Mouse (Mus musculus) embryonic facial prominence, embryonic 14.5 days (tissue): ENCODE data around the gene Faxc. TPM values are rescaled to one million over a fixed set of nuclear protein-coding genes. Genes with fewer than 3 reads are reported as not detected.

Experiments
- ATAC-seq: fragments of 200-750 bp; cut with Nextera tagmentation; 2 replicates; pipeline ENCODE4 v1.8.0; 2017; ENCODE audit warnings: low read depth, moderate number of reproducible peaks, moderate TSS enrichment
- DNase-seq: peaks from one replicate; pipeline ENCODE4 v3.0.0-alpha.2; 2015; ENCODE audit warnings: low spot score
- H3K27ac ChIP-seq: fragments of 300-500 bp; sonication (generic); replicated peaks from 2 replicates; pipeline ENCODE4 v1.5.1; 2014; ENCODE audit warnings: low read depth, mild to moderate bottlenecking, low read length, moderate library complexity
- H3K27me3 ChIP-seq: fragments of 300-500 bp; sonication (generic); replicated peaks from 2 replicates; pipeline ENCODE4 v1.6.1; 2014; ENCODE audit warnings: low read length; ENCODE audit not compliant: control insufficient read depth, insufficient read depth
- H3K36me3 ChIP-seq: fragments of 300-500 bp; sonication (generic); 2 replicates; pipeline ENCODE4 v1.6.1; 2014; ENCODE audit warnings: low read length, mixed read lengths; ENCODE audit not compliant: control insufficient read depth, insufficient read depth
- H3K4me1 ChIP-seq: fragments of 300-500 bp; sonication (generic); 2 replicates; pipeline ENCODE4 v1.6.1; 2014; ENCODE audit warnings: antibody characterized with exemption, low read length; ENCODE audit not compliant: control insufficient read depth, insufficient read depth
- H3K4me2 ChIP-seq: fragments of 300-500 bp; sonication (generic); 2 replicates; pipeline ENCODE4 v1.6.1; 2014; ENCODE audit warnings: low read depth, mild to moderate bottlenecking, low read length, moderate library complexity, mixed read lengths
- H3K4me3 ChIP-seq: fragments of 300-500 bp; sonication (generic); 2 replicates; pipeline ENCODE4 v1.5.1; 2014; ENCODE audit warnings: low read depth, mild to moderate bottlenecking, low read length
- H3K9ac ChIP-seq: fragments of 300-500 bp; sonication (generic); 2 replicates; pipeline ENCODE4 v1.6.1; 2014; ENCODE audit warnings: low read depth, mild to moderate bottlenecking, low read length, moderate library complexity, mixed read lengths
- H3K9me3 ChIP-seq: fragments of 300-500 bp; sonication (generic); 2 replicates; pipeline ENCODE4 v1.6.1; 2016; ENCODE audit warnings: low read length; ENCODE audit not compliant: control insufficient read depth
- WGBS: fragments of 180-500 bp; shearing (Covaris S2); extraction: QIAGEN DNeasy Blood & Tissue Kit; methylation state at CpG from one replicate; pipeline ENCODE4 v1.1.7; 2014; 5-methylcytosine and 5-hydroxymethylcytosine counted together
- polyA plus RNA-seq: library from polyadenylated mRNA; unstranded; fragments of >200 nt; fragmentation: Nextera tagmentation; extraction: Ambion mirVana; gene quantifications from 2 replicates; pipeline ENCODE4 v1.2.1, GENCODE M21; 2014

The Faxc gene
- polyA plus RNA-seq, 1 experiment from 2014 or later: 8.7 TPM

DNA sequence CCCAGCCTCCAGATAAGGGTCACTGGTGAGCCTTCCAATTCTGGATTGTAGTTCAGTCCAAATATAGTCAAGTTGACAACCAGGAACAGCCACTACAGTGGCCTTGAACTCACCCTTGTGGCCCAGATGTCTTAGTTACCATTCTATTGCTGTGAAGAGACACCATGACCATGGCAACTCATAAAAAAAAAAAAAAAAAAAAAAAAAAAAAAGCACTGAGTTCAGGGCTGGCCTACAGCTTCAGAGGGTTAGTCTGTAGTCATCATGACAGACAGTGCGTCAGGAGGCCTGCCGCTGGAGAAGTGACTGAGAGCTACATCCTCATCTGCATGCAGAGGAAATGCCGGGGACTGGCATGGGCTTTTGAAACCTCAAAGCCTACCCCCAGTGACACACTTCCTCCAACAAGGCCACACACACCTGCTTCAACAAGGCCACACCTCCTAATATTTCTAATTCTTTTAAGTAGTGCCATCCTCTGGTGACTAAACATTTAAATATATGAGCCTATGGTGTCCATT is 58.5 kb downstream of the Faxc start:
- Histone ChIP-seq H3K9ac (no peak overlapping the region), H3K27ac (no peak overlapping the region), H3K4me2 (no peak overlapping the region), H3K36me3 (peaks cover 16% of the 10 kb centered on the region; the same call in 1 of the 2 replicates), H3K27me3 (no peaks in the 10 kb centered on the region), H3K9me3 (no peaks in the 10 kb centered on the region), H3K4me1 (no peaks in the 10 kb centered on the region), H3K4me3 (no peak overlapping the region)
- ATAC-seq: no peak
- DNase-seq: no peak
- 87% methylated on average over 3 of the region's 3 CpGs for WGBS

DNA sequence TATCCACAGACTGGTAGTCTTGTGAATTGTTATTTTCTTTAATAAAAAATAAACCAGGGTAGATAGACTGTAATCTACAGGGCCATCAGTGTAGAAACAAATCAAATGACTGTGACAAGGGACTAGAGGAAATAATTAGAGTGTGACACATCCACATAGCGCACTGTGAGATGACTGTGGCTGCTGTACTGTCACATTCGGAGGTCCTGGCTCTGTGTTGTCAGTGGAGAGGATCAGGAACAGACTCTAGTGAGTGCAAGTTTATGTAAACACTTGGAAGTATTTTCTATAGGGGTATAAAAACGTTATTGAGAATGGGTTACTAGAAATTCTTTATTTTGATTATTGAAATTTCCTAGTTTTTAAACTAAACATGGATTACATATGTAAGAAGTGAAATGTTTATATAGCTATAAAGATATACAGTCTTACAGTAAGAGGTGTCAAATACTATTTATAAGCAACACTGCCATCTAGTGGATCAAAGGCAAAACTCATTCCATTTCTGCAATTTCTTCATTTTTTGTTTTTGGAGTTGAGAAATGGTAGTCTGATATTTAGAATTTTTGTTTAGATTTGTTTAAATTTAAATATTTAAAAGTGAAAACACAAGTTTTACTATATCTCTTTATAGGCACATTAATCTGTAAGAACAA is 59.6 kb downstream of the Faxc start:
- Histone ChIP-seq H3K4me3 (no peak overlapping the region), H3K9ac (no peak overlapping the region), H3K4me1 (no peaks in the 10 kb centered on the region), H3K4me2 (no peak overlapping the region), H3K27ac (no peak overlapping the region), H3K9me3 (no peaks in the 10 kb centered on the region), H3K27me3 (no peaks in the 10 kb centered on the region), H3K36me3 (peaks cover 16% of the 10 kb centered on the region; the same call in 1 of the 2 replicates)
- WGBS: 41% methylated on average over 3 of the region's 3 CpGs
- DNase-seq: peak; percentile 50
- ATAC-seq: no peak

GRCm38 (mm10) chr4:22017656-22018379 is 86.7 kb downstream of the Faxc start:
- H3K27me3 ChIP-seq: no peaks in the 10 kb centered on the region
- H3K36me3 ChIP-seq: no peaks in the 10 kb centered on the region
- no peak overlapping the region for H3K27ac ChIP-seq
- no peak overlapping the region for H3K9ac ChIP-seq
- H3K9me3 ChIP-seq: no peaks in the 10 kb centered on the region
- peak; percentile 41; the same call in 1 of the 2 replicates for ATAC-seq
- no peak overlapping the region for H3K4me3 ChIP-seq
- H3K4me2 ChIP-seq: 0 out of 2 replicates have a peak overlapping the region, but pooled peaks have one; percentile 14
- WGBS: 8% methylated on average over 9 of the region's 9 CpGs
- peak; percentile 84 for DNase-seq
- no peaks in the 10 kb centered on the region for H3K4me1 ChIP-seq

DNA sequence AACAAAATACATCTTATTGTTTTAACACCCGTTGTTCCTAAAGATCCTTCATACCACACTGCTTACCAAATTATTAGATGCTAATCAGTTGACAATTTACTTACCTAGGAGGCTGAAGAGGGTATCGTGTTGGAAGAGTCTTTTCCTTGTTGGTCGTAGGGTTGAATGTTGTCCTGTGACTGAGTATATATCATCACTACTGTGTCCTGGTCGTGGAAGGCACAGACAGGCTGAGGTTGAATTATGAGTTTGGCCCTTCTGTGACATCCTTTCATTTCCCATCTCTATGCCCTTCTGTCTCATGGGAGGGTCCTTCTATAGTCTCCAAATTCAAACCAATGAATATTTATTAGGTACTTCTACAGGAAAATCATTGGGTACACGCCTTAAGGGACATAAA is 87.3 kb downstream of the Faxc start:
- H3K36me3 ChIP-seq: no peaks in the 10 kb centered on the region
- DNase-seq (no peak), ATAC-seq (no peak)
- H3K4me2 ChIP-seq: no peak overlapping the region
- no peak overlapping the region for H3K27ac ChIP-seq
- H3K4me3 ChIP-seq: no peak overlapping the region
- 51% methylated on average over 5 of the region's 5 CpGs for WGBS
- no peaks in the 10 kb centered on the region for H3K4me1 ChIP-seq
- H3K9me3 ChIP-seq: no peaks in the 10 kb centered on the region
- H3K27me3 ChIP-seq: no peaks in the 10 kb centered on the region
- H3K9ac ChIP-seq: no peak overlapping the region

DNA sequence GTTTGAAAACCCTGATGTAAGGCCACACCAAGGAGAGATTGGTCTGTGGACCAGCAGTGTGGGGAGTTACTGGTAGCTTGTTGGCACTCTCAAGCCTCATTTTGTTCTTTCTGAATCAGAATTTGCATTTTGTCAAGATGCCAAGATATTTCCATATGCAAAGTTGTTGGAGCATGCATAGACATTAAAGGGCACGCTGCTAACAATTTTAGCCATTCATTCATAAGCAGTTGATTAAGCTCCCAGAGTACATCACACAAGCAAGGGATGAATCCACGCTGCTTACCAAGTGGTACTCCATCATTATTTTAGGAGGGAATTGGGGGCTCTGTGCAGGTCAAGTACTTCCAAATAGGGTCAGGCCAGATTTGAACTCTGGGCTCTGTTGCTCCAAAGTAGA is 98.8 kb downstream of the Faxc start:
- Histone ChIP-seq H3K36me3 (no peaks in the 10 kb centered on the region), H3K4me2 (no peak overlapping the region), H3K4me3 (no peak overlapping the region), H3K27me3 (no peaks in the 10 kb centered on the region), H3K9me3 (no peaks in the 10 kb centered on the region), H3K27ac (no peak overlapping the region), H3K9ac (no peak overlapping the region), H3K4me1 (no peaks in the 10 kb centered on the region)
- WGBS: 81% methylated on average over 2 of the region's 2 CpGs
- ATAC-seq (no peak), DNase-seq (no peak)

Other genes with a start within 250 kb of the Faxc start
- gene Prdm13, start 245.4 kb upstream of the Faxc start, polyA plus RNA-seq: not detected in 2 replicates
- gene Ccnc, start 203.6 kb upstream of the Faxc start, polyA plus RNA-seq: 42.1 and 42.7 TPM in 2 replicates
- 10.5 and 11.5 TPM in 2 replicates for gene Usp45, start 164.2 kb upstream of the Faxc start, polyA plus RNA-seq
- gene Tstd3, start 164.1 kb upstream of the Faxc start, polyA plus RNA-seq: 8.9 and 10.3 TPM in 2 replicates
- gene Pnisr, start 83.7 kb upstream of the Faxc start, polyA plus RNA-seq: 114 and 122 TPM in 2 replicates
- gene Coq3, start 51.7 kb upstream of the Faxc start, polyA plus RNA-seq: 12.6 and 12.7 TPM in 2 replicates